Mouse (Mus musculus): ENCODE data around the gene Atg13.
A peak's percentile ranks its signal among the peaks of the same experiment; 100 is the strongest.

Gene Atg13

DNA sequence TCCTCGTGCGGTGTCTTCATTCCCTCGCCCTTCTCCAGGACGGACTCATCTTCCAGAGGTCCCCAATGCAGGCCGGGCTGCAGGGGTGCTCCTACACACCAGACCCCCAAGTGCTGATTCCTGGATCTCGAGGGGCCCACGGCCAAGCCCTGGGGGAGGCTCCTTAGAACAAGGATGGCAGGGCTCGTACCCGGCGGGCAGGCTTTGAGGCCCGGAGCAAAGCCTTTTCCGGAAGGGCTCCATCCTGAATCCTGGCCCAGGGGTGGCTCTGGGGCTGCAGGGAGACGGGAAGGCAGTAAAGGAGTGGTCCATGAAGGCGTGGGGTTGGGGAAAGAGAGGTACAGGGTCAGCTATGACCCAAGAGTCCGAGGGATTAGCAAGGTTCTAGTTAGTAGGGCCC, 61.2 kb downstream of the Atg13 start:
- peak; percentile 20 for DNase-seq (ENCODE audit: low read depth)

- DNase-seq (ENCODE audit: low read depth): peak; percentile 80
Observed at GRCm38 (mm10) chr2:91646733-91647132, 63.6 kb downstream of the Atg13 start.

GRCm38 (mm10) chr2:91645811-91646210, 64.6 kb downstream of the Atg13 start:
- no peak for DNase-seq (ENCODE audit: low read depth)

- no peak for DNase-seq (ENCODE audit: low read depth)
Observed at GRCm38 (mm10) chr2:91645354-91645753, 65.0 kb downstream of the Atg13 start.

DNA sequence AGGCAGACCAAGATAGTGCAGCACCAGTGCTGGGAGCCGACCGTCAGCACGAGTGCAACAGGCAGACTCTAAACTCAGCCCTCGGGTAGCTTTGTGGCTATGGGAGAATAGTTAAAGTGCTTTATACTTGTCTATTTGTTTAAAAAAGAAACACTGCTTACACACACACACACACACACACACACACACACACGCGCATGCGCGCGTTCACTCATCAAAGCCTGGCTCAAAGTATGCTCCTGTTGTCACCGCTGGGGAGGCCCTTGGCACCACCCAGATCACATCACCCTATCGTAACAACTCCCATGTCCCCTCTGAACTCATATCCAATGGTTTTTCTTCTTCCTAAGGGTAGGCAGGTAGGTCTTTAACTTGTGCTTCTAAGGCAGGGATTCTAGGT, 66.4 kb downstream of the Atg13 start:
- DNase-seq (ENCODE audit: low read depth): no peak

DNA sequence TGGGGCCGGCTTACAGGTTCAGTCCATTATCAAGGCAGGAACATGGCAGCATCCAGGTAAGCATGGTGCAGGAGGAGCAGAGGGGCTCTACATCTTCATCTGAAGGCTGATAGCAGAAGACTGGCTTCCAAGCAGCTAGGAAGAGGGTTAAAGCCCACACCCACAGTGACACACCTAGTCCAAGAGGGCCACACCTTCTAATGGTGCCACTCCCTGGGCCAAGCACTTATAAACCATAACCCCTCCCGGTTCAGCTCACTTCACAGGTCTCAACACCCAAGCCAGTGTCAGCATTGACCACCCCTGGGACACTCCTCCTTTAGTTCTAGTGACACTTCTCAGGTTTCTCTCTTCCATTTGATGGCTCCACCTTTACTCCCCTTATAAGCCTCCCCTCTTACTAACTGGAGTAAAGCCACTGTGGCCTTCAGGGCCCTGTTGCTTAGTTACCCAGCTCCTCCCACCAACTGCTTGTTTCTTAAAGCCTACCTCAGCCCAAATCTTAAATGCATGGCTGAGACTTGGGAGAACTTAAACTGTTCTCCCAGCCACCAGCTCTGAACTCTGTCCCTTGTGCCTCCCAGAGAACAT, 67.5 kb downstream of the Atg13 start:
- no peak for DNase-seq (ENCODE audit: low read depth)

- DNase-seq (ENCODE audit: low read depth): no peak
Observed at GRCm38 (mm10) chr2:91638931-91639330, 71.4 kb downstream of the Atg13 start.

DNA sequence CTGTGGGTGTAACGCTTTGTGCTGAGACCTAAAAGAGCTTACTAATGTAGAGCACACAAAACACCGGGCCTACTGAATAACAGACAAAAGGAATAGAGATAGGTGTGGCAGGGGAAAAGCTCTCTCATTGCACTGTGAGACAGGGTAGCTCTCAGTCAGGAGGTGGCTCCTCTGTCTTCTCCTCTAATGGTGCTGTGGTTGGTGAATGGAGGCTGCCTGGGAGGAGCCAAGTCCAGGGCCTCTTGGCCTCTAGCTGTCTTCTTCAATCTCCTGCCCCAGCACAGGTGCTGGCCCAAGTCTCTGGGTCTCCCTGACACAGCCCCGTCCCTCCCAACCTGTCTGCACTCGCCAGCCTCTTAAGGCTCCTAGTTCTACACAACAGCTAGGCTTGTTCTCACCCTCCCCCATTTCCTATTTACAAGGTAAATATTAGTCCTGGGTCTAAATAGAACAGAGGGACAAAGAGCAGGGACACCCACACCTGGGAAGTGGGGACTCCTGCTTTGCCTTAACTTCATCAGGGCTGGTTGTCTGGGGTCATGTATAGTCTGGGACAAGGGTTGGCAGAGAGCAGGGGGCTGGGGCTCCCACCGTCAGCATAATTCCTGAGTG, 73.5 kb downstream of the Atg13 start:
- DNase-seq (ENCODE audit: low read depth): no peak

- no peak for DNase-seq (ENCODE audit: low read depth)
Observed at GRCm38 (mm10) chr2:91636229-91636628, 74.1 kb downstream of the Atg13 start, which contains the start of gene F2. Gene F2 (minus strand): TSS chr2:91636414.

GRCm38 (mm10) chr2:91635486-91635885, 74.9 kb downstream of the Atg13 start:
- DNase-seq (ENCODE audit: low read depth): no peak

DNA sequence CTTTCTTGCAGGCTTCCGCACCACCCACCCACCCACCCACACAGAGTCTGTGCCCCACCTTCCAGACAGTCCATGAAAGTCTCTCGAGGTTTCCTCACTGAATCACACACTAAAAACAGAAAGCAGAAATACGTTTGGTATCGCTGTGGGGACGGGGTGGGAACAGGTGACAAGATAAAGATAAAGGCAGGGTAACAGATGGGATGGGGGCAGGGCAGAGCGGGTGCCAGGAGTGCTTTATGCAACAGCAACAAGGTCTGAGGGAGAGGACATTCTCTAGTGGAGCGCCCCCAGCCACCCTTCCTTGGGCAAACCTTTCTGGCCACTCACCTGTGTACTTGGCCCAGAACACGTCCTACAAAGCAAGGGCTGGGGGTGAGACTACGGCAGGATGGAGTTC, 75.5 kb downstream of the Atg13 start:
- DNase-seq (ENCODE audit: low read depth): no peak

DNA sequence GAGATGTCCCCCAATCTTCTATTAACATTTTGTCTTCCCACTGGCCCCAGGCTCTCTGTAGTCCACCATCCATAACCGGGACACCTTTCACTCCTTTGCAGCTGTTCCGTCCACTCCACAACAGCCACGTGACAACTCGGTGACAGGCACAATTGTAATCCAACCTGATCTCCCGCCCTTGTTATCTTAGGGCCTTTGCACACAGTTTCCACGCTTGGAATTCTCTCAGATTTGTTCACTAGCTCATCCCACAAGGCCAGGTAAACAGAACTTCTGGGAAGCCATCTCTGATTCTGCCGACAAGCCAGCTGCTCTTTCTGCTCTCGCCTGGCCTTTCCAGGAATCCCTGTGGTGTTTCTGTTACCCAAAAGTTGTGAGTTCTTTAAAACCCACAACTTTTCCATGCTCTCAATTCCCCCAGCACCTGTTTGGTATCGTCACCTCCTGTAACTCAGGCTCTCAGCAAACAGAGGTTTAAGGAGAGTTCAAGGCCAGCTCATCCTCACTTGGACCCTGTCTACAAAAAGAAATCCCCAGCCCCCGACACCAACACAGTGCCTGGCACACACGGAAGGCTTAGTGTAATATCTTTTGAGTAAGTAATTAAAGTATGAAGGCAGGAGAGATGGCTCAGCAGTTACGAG, 76.9 kb downstream of the Atg13 start:
- no peak for DNase-seq (ENCODE audit: low read depth)

- no peak for DNase-seq (ENCODE audit: low read depth)
Observed at GRCm38 (mm10) chr2:91632316-91632715, 78.1 kb downstream of the Atg13 start.

- no peak for DNase-seq (ENCODE audit: low read depth)
Observed at GRCm38 (mm10) chr2:91631826-91632225, 78.5 kb downstream of the Atg13 start.

DNA sequence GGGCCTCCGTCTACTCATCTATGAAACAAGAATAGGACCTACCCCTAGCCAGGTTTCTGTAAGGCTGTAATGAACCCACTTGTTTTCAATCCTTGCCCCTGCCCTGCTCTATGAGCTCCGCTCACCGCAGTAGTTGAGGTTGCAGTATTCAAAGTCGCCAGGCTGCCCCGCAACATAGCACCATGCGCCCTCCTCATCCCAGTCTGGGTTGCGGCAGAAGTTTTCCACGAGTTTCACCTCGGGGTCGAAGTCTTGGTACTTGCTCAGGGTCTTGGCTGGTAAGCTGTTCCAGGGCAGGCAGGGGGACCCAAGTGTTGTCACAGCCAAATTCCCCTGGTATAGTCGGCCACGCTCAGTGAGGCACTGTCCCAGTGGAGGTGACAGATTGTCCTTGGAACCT, 80.0 kb downstream of the Atg13 start:
- no peak for DNase-seq (ENCODE audit: low read depth)

- DNase-seq (ENCODE audit: low read depth): peak; percentile 78
Observed at GRCm38 (mm10) chr2:91629682-91630081, 80.7 kb downstream of the Atg13 start.

GRCm38 (mm10) chr2:91628171-91628570, 82.2 kb downstream of the Atg13 start:
- no peak for DNase-seq (ENCODE audit: low read depth)

DNA sequence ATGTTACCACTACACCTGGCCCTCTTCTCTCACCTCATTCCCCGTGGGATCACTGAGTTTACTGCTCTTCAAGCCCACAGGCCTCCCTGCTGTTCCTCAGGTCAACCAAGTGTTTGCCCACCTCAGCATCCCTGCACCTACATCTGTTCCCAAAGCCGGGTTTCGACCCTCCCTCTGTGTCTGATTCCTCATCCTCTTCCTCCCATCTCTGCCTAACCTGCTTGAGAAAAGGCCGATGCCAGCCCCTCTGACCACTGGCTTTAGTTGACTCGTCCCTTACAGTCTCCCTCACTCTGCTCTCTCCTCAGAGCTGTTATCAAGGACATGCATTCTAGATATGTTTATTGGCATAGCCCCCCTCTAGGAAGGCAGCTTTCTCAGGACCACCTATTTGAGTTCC, 82.9 kb downstream of the Atg13 start:
- no peak for DNase-seq (ENCODE audit: low read depth)

Measured in NIH3T3 (cell line).